Mouse (Mus musculus) heart, embryonic 16.5 days (tissue): ENCODE data around the gene Pik3cb. TPM values are rescaled to one million over a fixed set of nuclear protein-coding genes. Genes with fewer than 3 reads are reported as not detected.

Experiments used
- polyA plus RNA-seq: library from polyadenylated mRNA; unstranded; fragments of >200 nt; fragmentation: Nextera tagmentation; extraction: Ambion mirVana; gene quantifications from 2 replicates; pipeline ENCODE4 v1.2.1, GENCODE M21; 2015

Pik3cb gene
- polyA plus RNA-seq, 1 experiment from 2014 or later = 0.98 TPM

Other genes with a start within 250 kb of the Pik3cb start
- not detected in 2 replicates for gene 7420426K07Rik, start 237.5 kb downstream of the Pik3cb start, polyA plus RNA-seq
- gene Foxl2, start 185.3 kb downstream of the Pik3cb start, polyA plus RNA-seq = 0.05 TPM in 1 of 2 replicates, not detected in the other
- 25.4 and 32.5 TPM in 2 replicates for gene Faim, start 154.2 kb downstream of the Pik3cb start, polyA plus RNA-seq
- gene Gm1123, start 104.9 kb downstream of the Pik3cb start, polyA plus RNA-seq = 0.12 and 0.45 TPM in 2 replicates
- not detected in 2 replicates for gene Faiml, start 96.6 kb upstream of the Pik3cb start, polyA plus RNA-seq
- 23.9 and 25.2 TPM in 2 replicates for gene Cep70, start 102.7 kb upstream of the Pik3cb start, polyA plus RNA-seq
- gene Esyt3, start 217.9 kb upstream of the Pik3cb start, polyA plus RNA-seq = 0.14 and 0.24 TPM in 2 replicates